Mouse (Mus musculus): Measurements from ENCODE around the gene Map4k1.

The Map4k1 gene

DNA sequence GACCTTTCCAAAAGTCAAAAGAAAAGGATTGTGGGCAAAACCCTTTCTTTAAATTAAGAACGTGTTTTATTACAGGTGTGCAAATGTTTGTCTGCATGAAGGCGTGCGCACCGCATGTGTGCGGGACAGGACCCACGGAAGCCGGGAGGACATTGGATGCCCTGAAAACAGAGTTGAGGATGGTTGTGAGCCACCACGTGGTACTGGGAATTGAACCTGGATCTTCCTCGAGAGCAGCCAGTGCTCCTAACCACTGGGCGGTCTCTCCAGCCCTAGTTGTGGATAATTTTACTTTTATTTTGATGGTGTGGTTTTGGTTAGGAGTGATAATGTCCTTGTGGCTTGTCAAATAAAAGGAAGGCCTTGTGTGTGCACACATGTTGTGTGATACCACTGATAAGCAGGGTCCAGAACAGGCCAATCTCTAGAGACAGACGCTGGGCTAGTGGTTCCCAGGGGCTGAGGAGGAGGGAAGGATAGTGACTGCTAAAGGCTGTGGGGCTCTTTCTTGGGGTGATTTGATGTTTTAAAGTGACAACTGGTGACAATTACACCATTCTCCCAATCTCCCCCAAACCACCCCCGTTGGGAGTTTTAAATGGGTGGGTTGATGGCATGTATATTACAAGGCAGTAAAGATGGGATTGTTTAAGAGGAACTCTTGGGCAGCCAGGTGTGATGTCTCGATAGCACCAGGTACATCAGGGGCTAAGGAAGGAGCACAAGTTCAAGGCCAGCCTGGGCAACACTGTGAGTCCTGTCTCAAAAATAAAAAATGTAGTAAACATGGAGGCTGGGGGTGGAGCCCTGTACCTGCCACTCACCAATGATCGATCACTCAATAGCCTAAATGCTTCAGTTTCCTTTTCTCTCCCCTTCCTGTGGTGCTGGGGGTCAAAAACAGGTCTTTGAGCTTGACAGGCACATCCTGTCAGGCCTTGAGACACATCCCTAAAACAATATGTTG lies 48.1 kb downstream of the Map4k1 start:
- no peak for DNase-seq

DNA sequence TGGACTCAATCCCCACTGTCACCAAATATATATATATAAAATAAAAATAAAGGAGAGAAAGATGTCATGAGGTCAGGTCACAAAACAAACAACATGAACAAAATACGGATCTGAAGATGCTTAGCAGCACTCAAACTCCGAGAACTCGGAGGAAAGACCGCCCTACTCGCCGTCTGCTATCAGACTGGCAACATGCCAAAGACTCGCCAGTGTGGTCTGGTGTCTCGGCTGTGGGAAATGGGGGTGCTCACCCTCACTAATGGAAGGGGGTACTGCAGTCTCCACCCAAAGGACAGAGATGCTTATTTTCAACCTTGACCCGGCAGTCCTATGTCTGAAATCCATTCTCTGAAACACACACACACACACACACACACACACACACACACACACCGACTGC lies 49.8 kb downstream of the Map4k1 start:
- no peak for DNase-seq

DNA sequence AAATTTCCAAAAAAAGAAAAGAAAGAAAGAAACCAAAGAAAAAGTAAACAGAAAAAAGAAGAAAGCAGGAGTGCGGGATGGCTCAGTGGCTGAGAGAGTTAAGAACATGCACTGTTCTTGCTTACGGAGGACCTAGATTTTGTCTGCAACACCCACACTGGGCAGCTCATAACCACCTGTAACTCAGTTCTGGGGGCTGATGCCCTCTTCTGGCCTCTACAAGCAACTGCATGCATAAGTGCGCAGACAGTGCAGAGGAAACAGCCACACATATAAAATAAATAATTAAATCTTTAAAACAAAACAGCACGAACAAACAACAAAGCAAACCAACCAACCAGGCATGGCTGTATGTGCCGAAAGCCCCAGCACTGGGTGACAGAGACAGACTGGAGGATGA lies 50.8 kb downstream of the Map4k1 start:
- no peak for DNase-seq

DNA sequence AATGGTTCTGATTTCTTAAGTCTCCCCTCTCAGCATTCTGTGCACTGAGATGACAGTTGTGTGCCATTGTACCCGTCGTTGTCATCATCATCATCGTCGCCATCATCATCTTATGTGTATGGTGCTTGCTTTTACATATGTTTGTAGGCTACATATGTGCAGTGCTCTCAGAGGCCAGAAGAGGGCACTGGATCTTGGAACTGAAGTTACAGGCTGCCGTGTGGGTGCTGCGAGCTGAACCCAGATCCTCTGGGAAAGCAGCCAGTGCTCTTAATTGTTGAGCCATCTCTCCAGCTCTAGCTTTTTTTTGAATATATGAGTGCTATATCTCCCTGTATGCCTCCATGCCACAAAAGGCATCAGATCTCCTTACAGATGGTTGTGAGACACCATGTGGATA lies 55.4 kb downstream of the Map4k1 start:
- no peak for DNase-seq

DNA sequence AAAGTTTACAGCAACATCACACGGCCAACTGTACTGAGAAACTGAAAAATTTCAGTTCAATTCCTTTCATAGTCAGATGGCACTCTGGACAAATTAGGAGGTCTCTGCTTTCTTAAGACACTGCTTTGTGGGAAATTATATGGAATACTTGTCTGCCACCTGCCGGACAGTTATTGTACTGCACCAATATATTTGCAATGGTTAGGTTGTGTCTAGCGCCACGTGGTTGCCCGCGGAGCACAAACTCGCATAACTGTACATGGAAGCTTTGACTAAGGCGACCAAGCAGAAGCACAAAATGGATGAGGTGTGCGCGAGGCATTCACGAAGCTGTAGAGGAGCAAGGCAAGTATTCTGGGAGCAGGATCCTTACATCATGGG lies 57.7 kb downstream of the Map4k1 start:
- peak; percentile 91 for DNase-seq

DNA sequence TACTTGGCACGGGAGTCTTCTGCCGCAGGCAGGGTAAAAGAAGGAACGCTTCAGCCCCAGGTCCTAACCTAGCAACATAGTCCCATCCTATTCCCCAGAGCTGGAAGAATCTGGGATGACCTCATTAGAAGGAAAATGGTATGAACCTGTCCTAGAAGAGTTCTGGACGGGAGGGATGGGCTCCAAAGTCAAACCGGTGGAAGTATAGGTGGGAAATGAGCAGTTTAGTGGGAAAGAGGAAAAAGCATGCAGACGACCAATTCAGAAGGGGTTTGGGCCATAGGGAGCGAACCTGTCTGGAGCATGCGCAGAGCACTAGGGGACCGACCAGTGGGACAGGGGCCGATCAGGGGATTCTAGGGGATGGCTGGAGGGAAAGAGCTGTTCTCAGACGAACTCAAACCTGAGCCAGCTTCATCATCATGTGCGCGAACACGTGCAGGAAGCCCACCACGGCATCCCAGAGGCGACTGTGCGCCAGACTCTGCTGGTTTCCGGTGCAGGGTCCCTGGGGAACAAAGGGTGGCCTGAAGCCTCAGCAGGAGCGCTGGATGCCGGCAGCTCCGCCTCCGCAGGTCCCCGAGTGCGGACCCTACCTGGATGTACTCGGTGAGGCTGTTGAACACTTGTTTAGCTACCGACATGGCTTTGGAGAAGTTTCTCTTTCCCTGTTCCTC lies 58.3 kb downstream of the Map4k1 start:
- no peak for DNase-seq

DNA sequence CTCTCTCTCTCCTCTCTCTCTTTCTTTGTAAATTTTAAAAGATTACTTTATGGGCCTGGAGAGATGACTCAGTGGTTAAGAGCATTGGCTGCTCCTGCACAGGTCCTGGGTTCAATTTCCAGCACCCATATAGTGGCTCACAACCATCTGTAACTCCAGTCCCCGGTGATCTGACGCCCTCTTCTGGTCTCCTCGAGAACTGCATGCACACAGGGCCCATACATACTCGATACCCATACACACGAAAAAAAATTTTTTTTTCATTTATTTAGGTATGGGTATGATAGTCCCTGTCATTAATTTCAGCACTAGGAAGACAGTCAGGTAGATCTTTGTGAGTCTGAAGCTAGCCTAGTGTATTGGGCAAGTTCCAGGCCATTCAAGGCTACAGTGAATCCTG lies 59.3 kb downstream of the Map4k1 start:
- no peak for DNase-seq

DNA sequence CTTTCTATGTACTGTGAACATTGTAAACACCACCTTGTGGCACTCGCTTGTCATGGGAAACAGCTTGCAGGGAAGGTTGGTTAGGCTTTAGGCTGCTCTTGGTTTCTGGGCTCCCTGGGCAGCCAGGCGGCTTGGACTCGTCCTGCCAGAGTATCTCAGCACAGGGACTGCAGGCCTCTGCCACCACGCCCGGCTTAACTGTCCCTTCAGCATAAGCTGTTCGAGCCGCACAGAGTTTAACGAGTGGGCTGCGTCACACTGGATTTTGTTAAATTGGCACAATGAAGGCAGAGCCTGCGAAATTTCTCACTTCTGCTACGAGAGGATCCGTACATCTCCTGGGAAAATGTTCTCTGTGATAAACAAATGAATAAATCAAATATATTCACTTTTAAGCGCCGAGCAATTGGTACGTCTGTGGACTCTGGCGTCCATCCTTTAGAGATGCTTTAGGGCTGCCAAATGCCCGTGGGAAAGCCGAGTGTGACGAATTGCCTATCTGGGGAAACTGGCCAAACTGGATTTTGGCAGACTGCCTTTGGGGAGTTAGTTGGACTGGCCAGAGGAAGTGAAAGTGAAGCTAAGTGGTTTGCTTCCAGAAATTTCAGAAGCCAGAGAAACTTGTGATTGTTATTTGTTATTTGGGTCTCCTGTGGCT lies 61.3 kb downstream of the Map4k1 start:
- peak; percentile 86 for DNase-seq

DNA sequence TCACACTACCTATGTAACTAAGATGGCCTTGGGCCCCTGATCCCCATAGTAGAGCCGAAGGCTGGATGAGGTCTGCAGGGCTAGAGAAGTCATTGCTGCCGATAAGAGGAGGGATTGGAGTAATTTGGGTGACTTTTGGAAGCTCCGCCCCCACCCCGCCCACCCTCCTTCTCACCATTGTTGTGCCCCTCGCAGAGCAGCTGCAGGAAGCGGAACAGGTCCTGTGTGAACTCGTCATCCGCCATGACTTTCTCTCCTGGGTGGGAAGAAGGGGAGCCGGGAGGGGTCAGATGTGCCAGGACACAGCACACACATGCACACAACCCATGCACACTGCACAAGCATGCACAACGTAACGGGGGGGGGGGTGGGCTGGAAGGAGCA lies 61.8 kb downstream of the Map4k1 start:
- no peak for DNase-seq

DNA sequence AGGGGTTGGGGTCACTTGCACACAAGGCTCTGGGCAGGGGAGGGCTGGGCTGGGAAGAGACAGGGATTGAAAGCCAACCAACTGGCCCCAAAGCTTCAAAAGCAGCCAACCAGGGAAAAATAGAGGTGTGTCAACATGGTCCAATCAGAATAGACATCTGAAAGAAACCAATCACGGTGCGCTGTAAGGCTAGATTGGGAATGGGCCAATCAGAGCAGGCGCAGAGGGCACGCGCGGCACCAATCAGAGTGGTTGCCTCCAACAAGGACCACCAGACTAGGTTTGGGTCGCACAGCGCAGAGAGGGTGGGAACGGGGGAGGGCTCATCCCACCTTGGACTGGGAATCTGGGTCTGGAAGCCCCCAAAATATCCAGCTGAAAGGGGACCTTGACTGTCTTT lies 62.5 kb downstream of the Map4k1 start:
- no peak for DNase-seq

DNA sequence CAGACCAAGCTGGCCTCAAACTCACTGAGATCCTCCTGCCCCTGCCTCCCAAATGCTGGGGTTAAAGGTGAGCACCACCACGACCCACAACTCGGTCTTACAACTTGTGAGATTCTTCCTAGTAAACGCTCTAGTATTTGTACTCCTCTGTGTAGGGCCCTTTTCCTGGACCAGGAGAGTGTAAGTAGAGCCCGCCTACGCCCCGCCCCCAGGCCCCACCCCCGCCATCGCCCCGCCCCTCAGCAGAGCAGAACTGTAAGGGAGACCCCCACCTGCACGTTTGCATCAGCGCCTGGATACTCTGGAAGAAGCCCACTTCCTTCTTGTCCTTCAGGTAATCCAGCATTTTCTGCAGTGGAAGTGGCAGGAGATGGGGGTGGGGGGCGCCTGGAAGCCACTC lies 64.7 kb downstream of the Map4k1 start:
- DNase-seq, result no peak

DNA sequence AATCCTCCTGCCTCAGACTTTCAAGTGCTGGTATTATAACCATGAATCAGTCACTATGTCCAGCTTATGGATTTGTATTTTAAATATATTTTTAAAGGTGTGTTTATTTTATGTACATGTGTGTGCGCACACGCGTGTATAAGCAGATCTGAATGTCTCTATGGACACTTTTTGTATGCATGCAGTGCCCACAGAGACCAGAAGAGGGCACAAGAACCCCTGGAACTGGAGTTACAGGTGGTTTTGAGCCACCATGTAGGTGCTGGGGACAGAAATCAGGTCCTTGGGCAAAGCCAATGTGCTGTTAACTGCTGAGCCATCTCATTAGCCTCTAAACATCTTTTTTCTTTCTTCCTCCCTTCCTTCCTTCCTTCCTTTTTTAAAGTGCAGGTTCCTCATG lies 66.2 kb downstream of the Map4k1 start:
- DNase-seq, result no peak

DNA sequence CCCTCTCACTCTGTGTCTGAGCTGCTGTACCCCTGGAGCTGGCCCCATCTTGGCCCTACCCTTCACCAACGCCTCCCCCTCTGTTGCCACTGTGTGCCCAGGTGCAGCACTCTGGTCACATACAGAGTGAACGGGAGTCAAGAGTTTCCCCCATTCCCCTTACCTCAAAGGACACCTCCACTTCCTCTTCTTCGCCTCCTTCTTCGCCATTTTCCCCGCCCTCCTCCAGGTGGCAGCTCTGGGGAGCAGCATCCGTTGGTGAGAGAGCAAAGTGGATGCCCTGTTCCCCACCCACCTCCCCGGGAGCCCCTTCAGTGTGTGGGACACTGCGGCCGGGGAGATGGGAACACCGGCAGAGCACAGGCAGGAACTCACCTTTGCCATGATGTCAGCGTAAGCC lies 66.8 kb downstream of the Map4k1 start:
- DNase-seq, result no peak

DNA sequence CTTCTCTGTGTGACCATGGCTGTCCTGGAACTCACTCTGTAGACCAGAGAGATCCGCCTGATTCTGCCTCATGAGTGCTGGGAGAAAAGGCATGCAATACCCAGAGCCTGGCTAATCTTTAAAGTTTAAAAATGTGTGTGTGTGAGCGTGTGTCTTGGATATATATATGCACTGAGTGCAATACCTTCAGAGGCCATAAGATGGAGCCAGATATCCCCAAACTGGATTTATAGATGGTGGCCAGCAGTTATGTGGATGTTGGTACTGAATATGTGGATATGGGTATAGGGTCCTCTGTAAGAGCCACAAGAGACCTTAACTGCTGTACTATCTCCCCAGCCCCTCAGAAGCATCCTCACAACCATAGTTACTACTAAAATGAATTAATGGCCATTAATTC lies 68.9 kb downstream of the Map4k1 start:
- peak; percentile 51 for DNase-seq

DNA sequence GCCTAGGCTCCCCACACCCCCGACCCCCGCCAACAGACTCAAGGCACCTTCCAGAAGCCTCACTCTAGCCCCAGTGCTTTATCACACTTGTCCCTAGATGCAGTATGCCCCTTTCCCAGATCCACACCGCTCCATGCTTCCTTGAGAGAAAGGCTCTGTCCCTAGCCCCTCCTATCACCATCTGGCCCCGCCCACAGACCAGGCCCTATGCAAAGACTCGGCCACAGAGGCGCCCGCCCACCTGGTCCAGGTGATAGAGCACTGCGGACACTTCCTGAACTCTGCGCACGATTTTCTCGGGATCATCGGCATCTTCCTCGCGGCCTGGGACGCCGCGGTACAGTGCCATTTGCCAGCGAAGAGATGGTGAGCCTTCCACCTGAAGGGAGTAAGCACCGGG lies 71.0 kb downstream of the Map4k1 start:
- peak; percentile 34 for DNase-seq

All from lung, postnatal 10 days (tissue).